1 mouse cellular context compared by ENCODE assay signal in the genomic region with DNA sequence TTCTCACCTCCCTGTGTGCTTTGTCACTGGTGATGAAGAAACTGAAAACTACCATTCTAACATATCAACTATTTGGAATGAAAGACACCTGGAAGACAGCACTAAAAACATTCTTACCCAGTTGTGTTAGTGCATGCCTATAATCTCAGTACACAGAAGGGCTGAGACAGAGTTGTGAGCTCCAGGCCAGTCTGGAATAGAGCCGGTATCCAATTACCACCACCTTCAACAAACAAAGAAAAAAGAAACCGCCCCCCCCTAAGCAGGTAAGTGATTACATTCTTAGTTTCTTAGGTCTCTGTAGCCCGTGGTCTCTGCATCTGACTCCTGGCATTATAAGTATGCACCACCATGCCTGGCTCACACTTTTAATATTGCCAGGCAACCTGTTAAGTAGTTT.
TF ChIP-seq lines count a peak whose summit lies in the region.

No protein-coding gene starts in this region.

TF ChIP-seq in MEL, 35 proteins besides CTCF, POLR2A, EP300 and RAD21 (continued from another document):
- TF ChIP-seq TAL1 (IDR thresholded peaks at IDR 0.05; ENCODE audit: low read length) (no peak), MAFK (IDR thresholded peaks at IDR 0.05; ENCODE audit: borderline replicate concordance, low read depth, low read length) (no peak), GATA1 (IDR thresholded peaks at IDR 0.05; ENCODE audit: low read depth, low read length) (no peak), ZC3H11A (IDR thresholded peaks at IDR 0.05; ENCODE audit: low read depth, low read length) (no peak), MXI1 (IDR thresholded peaks at IDR 0.05; ENCODE audit: low read depth, low read length) (no peak), ETS1 (IDR thresholded peaks at IDR 0.05; ENCODE audit: low read depth, low read length) (no peak), MAX (IDR thresholded peaks at IDR 0.05; ENCODE audit: low read length) (no peak)
